Mouse (Mus musculus) cerebellum, postnatal 25 days (tissue): ENCODE measurements around the gene Syce3.
"Not testable (repeated sequence)": the region's sequence is repeated elsewhere in the genome, so short reads cannot be mapped to it uniquely, and the experiment has no call there.

Experiments used
- DNase-seq, 2 experiments: peaks; one replicate each; pipeline ENCODE4 v3.0.0; 2021; ENCODE audit warnings: mixed read lengths in 2 of 2

Syce3 gene

GRCm38 (mm10) chr15:89410118-89410517 lies at the start of gene Syce3:
TSS of gene Syce3 (minus strand) at chr15:89410503.
- DNase-seq: peak in 1 of 2 experiments; percentile 24

DNA sequence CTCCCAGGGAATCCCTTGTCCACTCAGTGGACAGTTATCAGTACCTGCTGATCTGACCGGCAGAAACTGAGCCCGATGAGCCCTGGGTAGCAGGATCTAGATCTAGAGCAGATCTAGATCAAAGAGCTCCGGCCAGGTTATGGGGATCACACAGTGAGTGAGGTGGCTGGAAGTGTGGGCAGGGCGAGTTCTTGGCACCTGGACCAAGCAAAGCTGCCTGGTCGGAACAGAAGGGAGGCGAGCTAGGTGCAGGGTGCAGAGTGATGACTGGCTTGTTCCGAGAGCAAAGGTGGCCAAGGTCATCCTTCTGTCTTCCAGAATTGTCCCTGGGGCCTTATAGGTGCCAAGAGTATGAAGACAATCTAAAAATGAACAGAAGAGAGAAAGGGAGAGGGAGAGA lies 49.5 kb upstream of the Syce3 start:
- peak; percentile 56 to 61 for DNase-seq

DNA sequence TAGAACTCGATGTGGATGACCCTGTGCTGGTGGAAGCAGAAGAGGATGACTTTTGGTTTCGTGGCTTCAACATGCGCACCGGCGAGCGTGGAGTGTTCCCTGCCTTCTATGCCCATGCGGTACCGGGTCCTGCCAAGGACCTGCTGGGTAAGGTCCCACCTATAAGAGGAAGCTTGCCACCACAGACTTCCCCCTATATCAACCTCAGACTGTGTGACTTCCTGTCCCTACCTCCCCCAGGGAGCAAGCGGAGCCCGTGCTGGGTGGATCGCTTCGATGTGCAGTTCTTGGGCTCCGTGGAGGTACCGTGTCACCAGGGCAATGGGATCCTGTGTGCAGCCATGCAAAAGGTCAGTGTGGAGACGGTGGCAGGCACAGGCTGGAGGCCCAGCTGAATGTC lies 48.6 kb upstream of the Syce3 start:
- no peak for DNase-seq

- DNase-seq: peak in 1 of 2 experiments; percentile 57
Observed at GRCm38 (mm10) chr15:89455642-89456041, 45.3 kb upstream of the Syce3 start.

DNA sequence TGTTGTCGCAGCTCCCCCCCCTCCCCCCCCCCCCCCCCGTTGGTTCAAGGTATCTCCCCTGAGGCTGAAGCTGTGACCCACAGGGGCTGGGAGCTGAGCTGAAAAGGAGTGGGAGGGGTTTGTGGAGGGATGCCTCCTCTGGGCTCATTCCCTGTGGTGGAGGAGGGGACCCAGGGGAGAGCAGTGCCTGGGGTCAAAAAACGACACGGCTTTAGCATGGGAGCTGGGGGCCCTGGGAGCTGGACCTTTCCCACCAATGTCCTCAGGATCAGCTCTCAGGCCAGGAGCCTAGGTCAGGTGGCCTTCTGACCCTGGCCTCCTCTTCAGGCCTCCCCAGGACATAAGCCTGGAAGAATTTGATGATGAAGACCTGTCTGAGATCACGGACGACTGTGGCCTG lies 44.6 kb upstream of the Syce3 start:
- DNase-seq: no peak

DNA sequence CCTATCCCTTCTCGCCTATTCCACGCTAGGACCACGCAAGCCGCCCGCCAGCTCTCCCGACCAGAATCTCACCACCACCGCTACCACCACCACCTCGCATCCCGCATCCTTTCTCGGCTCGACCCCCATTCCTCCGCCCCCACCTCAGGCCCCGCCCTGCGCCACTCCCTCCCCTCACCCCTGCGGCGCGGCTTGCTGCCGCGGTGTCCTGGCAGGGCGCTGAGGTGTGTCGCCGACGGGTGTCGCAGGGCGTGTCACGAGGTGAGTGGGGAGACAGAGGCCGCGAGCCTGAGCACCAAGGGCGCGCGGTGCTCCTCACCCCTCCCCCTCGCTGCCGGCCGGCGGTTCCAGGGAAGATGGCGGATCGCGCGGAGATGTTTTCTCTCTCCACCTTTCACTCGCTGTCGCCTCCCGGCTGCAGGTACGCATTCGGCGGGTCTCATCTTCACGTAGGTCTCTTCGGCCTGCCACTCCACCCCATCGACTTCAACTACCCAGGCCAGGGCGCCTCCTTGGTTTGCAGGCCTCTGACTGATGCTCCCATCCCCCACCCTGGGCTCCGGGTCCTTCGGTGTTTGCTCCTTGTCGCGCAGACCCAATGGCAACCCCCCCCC lies 43.7 kb upstream of the Syce3 start, which contains the start of gene Mapk8ip2:
Gene Mapk8ip2 (plus strand): TSS at position 49 of the 614 bp plus-strand sequence.
- peak; percentile 89 to 90 for DNase-seq

DNA sequence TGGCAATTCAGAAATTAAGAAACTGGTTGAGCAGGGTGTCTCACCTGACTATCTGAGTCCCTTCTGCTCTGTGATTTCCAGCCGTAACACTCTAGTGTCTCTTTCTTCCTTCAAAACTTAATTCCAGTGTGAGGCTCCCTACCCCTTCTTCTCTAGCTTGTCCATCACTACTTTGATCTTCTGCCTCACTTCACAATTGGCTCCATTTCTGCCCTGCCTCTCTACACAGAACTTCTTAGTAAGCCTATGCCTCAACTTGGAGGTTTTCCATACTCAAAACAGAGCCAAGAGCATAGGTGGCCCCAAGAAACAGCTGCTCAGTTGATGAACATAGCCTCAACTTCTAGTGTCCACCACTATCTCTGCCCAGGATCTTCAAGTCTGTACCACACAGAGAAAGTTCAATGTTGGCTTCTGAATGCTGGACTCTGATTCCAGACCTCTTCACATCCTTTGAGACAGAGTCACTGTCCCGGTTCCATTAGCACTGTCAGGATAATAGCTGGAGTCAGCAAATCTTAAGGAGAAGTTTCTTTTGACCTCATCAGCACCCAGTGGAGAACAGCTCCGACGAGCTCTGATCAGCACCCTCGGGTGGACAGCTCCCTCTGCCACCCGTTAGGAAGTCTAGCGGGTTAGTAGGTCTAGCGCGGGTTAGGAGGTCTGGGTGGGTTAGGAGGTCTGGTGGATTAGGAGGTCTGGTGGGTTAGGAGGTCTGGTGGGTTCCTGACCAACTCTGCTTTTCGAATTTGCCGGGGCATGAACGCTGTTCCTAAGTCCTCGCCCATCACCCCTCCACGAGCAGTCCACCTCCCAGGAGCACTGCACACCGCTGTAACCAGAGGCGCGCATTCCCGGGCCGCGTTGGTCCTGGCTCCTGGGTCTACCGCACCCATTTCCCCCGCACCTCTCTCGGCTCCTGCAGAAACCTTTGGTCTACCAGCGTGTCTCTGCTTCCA lies 42.9 kb upstream of the Syce3 start:
- peak in 1 of 2 experiments; percentile 51 for DNase-seq

DNA sequence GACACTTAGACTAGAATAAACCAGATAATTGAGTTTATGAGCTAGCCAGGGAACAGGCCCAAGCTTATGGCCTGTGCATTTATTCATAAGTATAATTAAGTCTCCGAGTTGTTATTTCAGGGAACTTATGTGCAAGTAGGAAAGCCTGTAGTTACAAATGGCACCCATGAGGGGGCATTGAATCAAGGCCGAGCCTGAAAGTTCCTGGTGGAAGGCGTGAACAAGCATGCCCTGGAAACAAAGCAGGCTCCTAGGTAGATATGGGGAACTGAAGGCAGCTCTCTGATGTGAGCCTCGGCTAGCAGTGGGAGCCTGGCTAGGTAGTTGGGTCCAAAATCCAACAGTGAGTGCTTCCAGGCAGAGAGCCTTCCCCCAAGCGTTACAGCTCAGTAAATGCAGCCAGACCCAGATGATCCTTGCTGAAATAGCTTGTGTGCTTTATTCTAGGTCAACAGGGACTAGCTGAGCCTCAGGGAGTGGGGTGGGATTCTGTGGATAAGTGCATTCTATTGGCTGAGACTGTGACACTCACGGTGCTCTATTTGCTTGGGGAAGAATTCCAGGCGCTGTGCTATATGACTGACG lies 32.3 kb upstream of the Syce3 start:
- DNase-seq: peak in 1 of 2 experiments; percentile 55

- DNase-seq: no peak
Observed at GRCm38 (mm10) chr15:89435878-89436277, 25.6 kb upstream of the Syce3 start.

GRCm38 (mm10) chr15:89434136-89434535 lies 23.8 kb upstream of the Syce3 start:
- no peak for DNase-seq

DNA sequence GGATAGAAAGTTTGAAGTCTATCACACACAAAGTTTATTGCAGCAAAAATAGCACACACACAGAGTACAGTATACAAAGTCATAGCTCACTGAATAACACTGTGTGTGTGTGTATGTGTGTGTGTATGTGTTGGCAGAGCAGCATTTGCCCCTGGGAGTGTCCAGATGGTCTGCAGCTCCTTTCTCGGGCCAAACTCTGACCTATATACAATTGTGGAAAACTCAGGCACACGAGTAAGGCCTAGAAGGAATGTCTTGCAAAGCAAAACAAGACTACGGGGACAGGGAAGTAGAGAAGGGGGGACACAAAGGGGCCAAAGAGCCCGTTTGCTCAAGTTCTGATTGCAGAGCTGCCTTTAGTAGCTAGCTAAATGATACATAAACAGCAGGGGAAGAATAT lies 22.6 kb upstream of the Syce3 start:
- peak; percentile 73 to 78 for DNase-seq

GRCm38 (mm10) chr15:89431806-89432205 lies 21.5 kb upstream of the Syce3 start:
- no peak for DNase-seq

GRCm38 (mm10) chr15:89431271-89431670 lies 21.0 kb upstream of the Syce3 start:
- no peak for DNase-seq

DNA sequence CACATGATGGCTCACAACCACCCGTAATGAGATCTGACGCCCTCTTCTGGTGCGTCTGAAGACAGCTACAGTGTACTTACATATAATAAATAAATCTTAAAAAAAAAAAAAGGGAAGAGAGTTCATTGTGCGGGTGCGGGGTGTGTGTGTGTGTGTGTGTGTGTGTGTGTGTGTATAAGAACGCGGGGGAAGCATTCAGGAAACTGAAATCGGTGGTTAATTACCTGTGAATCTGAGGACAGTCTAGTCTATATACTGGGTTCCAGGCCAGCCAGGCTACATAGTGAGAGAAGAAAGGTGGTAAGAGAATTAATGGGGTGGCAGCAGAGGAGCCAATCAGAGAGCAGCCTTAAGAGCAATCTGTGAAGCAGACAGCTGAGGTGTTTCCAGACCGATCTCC lies 20.5 kb upstream of the Syce3 start:
- DNase-seq: not testable (repeated sequence)

- peak; percentile 42 to 58 for DNase-seq
Observed at GRCm38 (mm10) chr15:89430341-89430740, 20.0 kb upstream of the Syce3 start.

GRCm38 (mm10) chr15:89429352-89430221 lies 19.3 kb upstream of the Syce3 start, which contains the start of the genes C730034F03Rik, Gm44502 and Chkb:
TSS of gene C730034F03Rik (plus strand) at chr15:89429589.
TSS of gene Gm44502 (minus strand) at chr15:89429696.
TSS of gene Chkb (minus strand) at chr15:89429908.
- peak; percentile 94 to 95 for DNase-seq

GRCm38 (mm10) chr15:89428821-89429351 lies 18.6 kb upstream of the Syce3 start:
- DNase-seq: no peak

DNA sequence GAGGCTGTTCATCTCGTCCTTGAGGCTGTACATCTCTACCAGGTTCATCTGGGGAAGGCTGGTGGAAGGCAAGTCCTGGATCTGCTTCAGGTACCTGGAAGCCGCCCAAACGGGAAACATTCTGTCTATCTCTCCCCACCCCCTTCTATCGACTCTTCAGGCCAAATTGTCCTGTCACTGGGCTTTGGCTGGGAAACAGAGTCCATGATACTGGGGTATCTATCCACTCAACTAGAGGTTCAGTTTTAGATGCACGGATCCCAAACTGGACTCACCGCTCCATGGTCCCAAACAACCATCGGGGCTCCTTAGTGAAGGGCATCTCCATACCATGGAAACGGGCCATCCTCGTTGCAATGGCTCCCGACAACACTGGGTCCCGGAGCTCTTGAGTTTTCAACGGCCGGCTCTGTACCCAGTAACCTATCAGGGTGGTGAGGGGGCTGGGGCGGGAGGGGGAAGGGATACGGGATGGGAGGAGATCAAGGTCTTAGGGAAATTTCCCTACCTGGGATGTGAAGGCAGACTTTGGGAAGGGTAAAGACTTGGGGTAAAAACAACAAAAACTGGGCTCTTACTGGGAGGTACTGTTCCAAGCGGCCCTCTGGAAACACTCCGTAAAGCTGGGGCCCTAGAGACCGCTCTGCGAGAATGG lies 18.0 kb upstream of the Syce3 start:
- no peak for DNase-seq

- DNase-seq: no peak
Observed at GRCm38 (mm10) chr15:89426716-89427115, 16.4 kb upstream of the Syce3 start.

GRCm38 (mm10) chr15:89425711-89426121 lies 15.4 kb upstream of the Syce3 start, which contains the start of gene Cpt1b:
TSS of gene Cpt1b (minus strand) at chr15:89425863.
- no peak for DNase-seq

DNA sequence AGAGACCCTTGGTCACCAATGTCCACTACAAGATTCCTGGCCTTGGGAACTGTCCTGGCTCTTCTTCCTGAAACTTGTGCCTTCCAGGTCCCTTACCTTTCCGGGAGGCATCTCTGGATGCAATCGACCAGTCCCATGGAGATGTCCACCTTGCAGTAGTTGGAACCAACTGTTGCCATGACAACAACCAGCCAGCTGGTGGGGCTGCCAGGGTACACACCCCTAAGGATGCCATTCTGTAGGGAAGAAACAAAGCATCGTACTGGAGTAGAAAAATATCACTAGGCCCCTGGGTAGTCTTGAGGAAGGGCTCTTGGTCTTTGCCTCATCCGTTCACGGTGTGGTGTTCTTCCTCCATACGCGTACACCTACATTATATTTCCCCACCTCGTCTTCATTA lies 14.3 kb upstream of the Syce3 start:
- DNase-seq: no peak
